Mouse (Mus musculus) lung, embryonic 14.5 days (tissue): Measurements from ENCODE around the gene Polr1d. TPM values are rescaled to one million over a fixed set of nuclear protein-coding genes. Genes with fewer than 3 reads are reported as not detected.

Source experiments
- ATAC-seq: fragments of 200-750 bp; cut with Nextera tagmentation; 2 replicates; pipeline ENCODE4 v1.8.0; 2017; ENCODE audit warnings: mild to moderate bottlenecking, moderate TSS enrichment, moderate library complexity; ENCODE audit not compliant: insufficient read depth
- DNase-seq: peaks from one replicate; pipeline ENCODE4 v3.0.0-alpha.2; 2015
- H3K27ac ChIP-seq: fragments of 300-500 bp; sonication (generic); 2 replicates; pipeline ENCODE4 v1.5.1; 2014; ENCODE audit warnings: low read depth, mild to moderate bottlenecking, moderate library complexity
- H3K27me3 ChIP-seq: fragments of 300-500 bp; sonication (generic); 2 replicates; pipeline ENCODE4 v1.6.1; 2014; ENCODE audit warnings: low read length, control low read depth; ENCODE audit not compliant: insufficient read depth
- H3K36me3 ChIP-seq: fragments of 300-500 bp; sonication (generic); 2 replicates; pipeline ENCODE4 v1.6.1; 2014; ENCODE audit warnings: control low read depth; ENCODE audit not compliant: insufficient read depth
- H3K4me1 ChIP-seq: fragments of 300-500 bp; sonication (generic); 2 replicates; pipeline ENCODE4 v1.6.1; 2014; ENCODE audit warnings: antibody characterized with exemption, control low read depth; ENCODE audit not compliant: insufficient read depth
- H3K4me2 ChIP-seq: fragments of 300-500 bp; sonication (generic); 2 replicates; pipeline ENCODE4 v1.6.1; 2014; ENCODE audit warnings: mild to moderate bottlenecking
- H3K4me3 ChIP-seq: fragments of 300-500 bp; sonication (generic); 2 replicates; pipeline ENCODE4 v1.5.1; 2014; ENCODE audit warnings: low read depth, low read length
- H3K9ac ChIP-seq: fragments of 300-500 bp; sonication (generic); 2 replicates; pipeline ENCODE4 v1.6.1; 2014
- H3K9me3 ChIP-seq: fragments of 300-500 bp; sonication (generic); 2 replicates; pipeline ENCODE4 v1.6.1; 2016; ENCODE audit warnings: low read depth, low read length, control low read depth
- CTCF ChIP-seq: IDR thresholded peaks from 2 replicates; pipeline ENCODE4 v1.5.1; 2016; ENCODE audit warnings: antibody characterized with exemption, low read depth
- WGBS: fragments of 180-500 bp; shearing (Covaris S2); extraction: QIAGEN DNeasy Blood & Tissue Kit; methylation state at CpG from one replicate; pipeline ENCODE4 v1.1.7; 2014; 5-methylcytosine and 5-hydroxymethylcytosine counted together
- polyA plus RNA-seq: library from polyadenylated mRNA; unstranded; fragments of >200 nt; fragmentation: Nextera tagmentation; extraction: Ambion mirVana; gene quantifications from 2 replicates; pipeline ENCODE4 v1.2.1, GENCODE M21; 2014

Polr1d gene
- polyA plus RNA-seq, 1 experiment from 2014 or later = 123 TPM

- H3K36me3 ChIP-seq = no peaks in the 10 kb centered on the region
- no peak overlapping the region for H3K4me2 ChIP-seq
- ATAC-seq (no peak), DNase-seq (no peak)
- no peak overlapping the region for H3K9ac ChIP-seq
- H3K27ac ChIP-seq = no peak overlapping the region
- no peaks in the 10 kb centered on the region for H3K4me1 ChIP-seq
- H3K9me3 ChIP-seq = no peaks in the 10 kb centered on the region
- TF ChIP-seq CTCF = no peak
- H3K27me3 ChIP-seq = peaks cover 4% of the 10 kb centered on the region; the same call in 1 of the 2 replicates
- 76% methylated on average over 2 of the region's 2 CpGs for WGBS
- H3K4me3 ChIP-seq = no peak overlapping the region
Measured at GRCm38 (mm10) chr5:147159792-147160191, 82.9 kb downstream of the Polr1d start.

Other genes with a start within 250 kb of the Polr1d start
- gene Rpl21, start 244.2 kb upstream of the Polr1d start, polyA plus RNA-seq = 678 and 713 TPM in 2 replicates
- gene Rasl11a, start 232.0 kb upstream of the Polr1d start, polyA plus RNA-seq = 18.6 and 20.4 TPM in 2 replicates
- gene Gtf3a, start 128.4 kb upstream of the Polr1d start, polyA plus RNA-seq = 124 and 130 TPM in 2 replicates
- gene Mtif3, start 113.2 kb upstream of the Polr1d start, polyA plus RNA-seq = 19.8 and 21.8 TPM in 2 replicates
- 19.3 and 19.9 TPM in 2 replicates for gene Lnx2, start 464 bp upstream of the Polr1d start, polyA plus RNA-seq
- not detected in 2 replicates for gene Gsx1, start 111.6 kb downstream of the Polr1d start, polyA plus RNA-seq
- gene Pdx1, start 192.9 kb downstream of the Polr1d start, polyA plus RNA-seq = not detected in 2 replicates
- gene Cdx2, start 230.2 kb downstream of the Polr1d start, polyA plus RNA-seq = not detected in 2 replicates
- gene Urad, start 245.4 kb downstream of the Polr1d start, polyA plus RNA-seq = not detected in 2 replicates